Mouse (Mus musculus) olfactory bulb, adult 2 months (tissue): ENCODE data around the gene Khnyn.

Experiments used
- CTCF ChIP-seq: fragments of 200-500 bp; IDR thresholded peaks from 2 replicates; pipeline ENCODE4 v1.5.1; 2012; ENCODE audit warnings: low read depth, mild to moderate bottlenecking, low read length, moderate library complexity; ENCODE audit not compliant: insufficient read depth
- POLR2A ChIP-seq: fragments of 200-500 bp; IDR thresholded peaks from 2 replicates; pipeline ENCODE4 v1.6.1; 2012; ENCODE audit warnings: mild to moderate bottlenecking, low read depth, low read length, moderate library complexity; ENCODE audit not compliant: insufficient read depth

GRCm38 (mm10) chr14:55897671-55898070 lies 12.9 kb downstream of the Khnyn start:
- TF ChIP-seq POLR2A = no peak
- TF ChIP-seq CTCF = no peak
